12 mouse cellular contexts compared by ENCODE assay signal in the genomic region with DNA sequence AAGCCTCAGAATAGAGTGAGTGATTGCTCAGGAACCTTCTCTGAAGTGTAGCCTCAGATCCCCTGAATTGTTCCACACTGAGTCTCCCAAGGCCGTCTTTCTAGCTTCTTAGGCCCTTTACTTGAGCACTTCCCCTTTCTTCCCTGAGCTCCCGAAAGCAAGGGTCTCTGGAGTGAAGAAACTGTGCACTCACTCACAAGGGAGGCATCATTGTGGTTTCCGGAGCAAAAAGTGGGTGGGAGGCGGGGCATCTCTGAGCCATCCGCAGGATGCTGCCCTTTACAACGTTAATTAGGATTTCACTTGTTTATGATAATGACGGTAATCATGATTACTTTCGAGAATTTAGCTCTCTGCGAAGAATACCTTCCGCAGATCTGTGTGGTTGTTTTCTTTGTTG. TPM values are rescaled to one million over a fixed set of nuclear protein-coding genes. Genes with fewer than 3 reads are reported as not detected.
A peak's percentile ranks its signal among the peaks of the same experiment; 100 is the strongest.
DNase-seq lines count a peak whose midpoint lies in the region; ATAC-seq and TF ChIP-seq lines count a peak whose summit lies in the region.
"Had no signal": no experiment of that assay in that cellular context is flagged by ENCODE, and none has a peak within 500 bp of the region (broad histone marks: within the 10 kb centered on the region; RNA-seq: fewer than 3 reads in every experiment).

No protein-coding gene starts in this region.

- H3K4me2 ChIP-seq in forebrain, embryonic 12.5 days = peak overlapping the region; percentile 22
- no peak overlapping the region for H3K4me2 ChIP-seq in forebrain, postnatal 0 days (ENCODE audit: low read depth)
- H3K4me2 ChIP-seq in midbrain, embryonic 12.5 days (replicated peaks) = 0 out of 2 replicates have a peak overlapping the region, but pooled peaks have one; percentile 7
- H3K4me2 ChIP-seq in midbrain, postnatal 0 days (ENCODE audit: low read depth, low read length, poor library complexity, severe bottlenecking) = no peak overlapping the region; the same call in 1 of the 2 replicates
- H3K4me2 ChIP-seq in midbrain, embryonic 15.5 days = peak overlapping the region; percentile 23
- H3K4me2 ChIP-seq: stomach, embryonic 15.5 days had no signal

- peaks cover 13% of the 10 kb centered on the region for H3K4me1 ChIP-seq in forebrain, embryonic 12.5 days
- 0 out of 2 replicates have a peak, but pooled peaks cover 8% of the 10 kb centered on the region for H3K4me1 ChIP-seq in forebrain, postnatal 0 days (ENCODE audit: insufficient read depth)
- no peaks in the 10 kb centered on the region for H3K4me1 ChIP-seq in midbrain, embryonic 12.5 days
- 0 out of 2 replicates have a peak, but pooled peaks cover 3% of the 10 kb centered on the region for H3K4me1 ChIP-seq in midbrain, postnatal 0 days (ENCODE audit: insufficient read depth, low read length)
- peaks cover 19% of the 10 kb centered on the region for H3K4me1 ChIP-seq in hindbrain, embryonic 10.5 days (replicated peaks)
- peaks cover 15% of the 10 kb centered on the region for H3K4me1 ChIP-seq in midbrain, embryonic 15.5 days
- H3K4me1 ChIP-seq: stomach, embryonic 15.5 days had no signal

- peaks cover 17% of the 10 kb centered on the region for H3K27me3 ChIP-seq in forebrain, embryonic 12.5 days
- 0 out of 2 replicates have a peak, but pooled peaks cover 4% of the 10 kb centered on the region for H3K27me3 ChIP-seq in forebrain, postnatal 0 days (ENCODE audit: insufficient read depth, low read length)
- H3K27me3 ChIP-seq in midbrain, embryonic 12.5 days = peaks cover 18% of the 10 kb centered on the region; the same call in 1 of the 2 replicates
- no peaks in the 10 kb centered on the region for H3K27me3 ChIP-seq in midbrain, postnatal 0 days (ENCODE audit: insufficient read depth, low read length)
- peaks cover 45% of the 10 kb centered on the region for H3K27me3 ChIP-seq in hindbrain, embryonic 10.5 days (ENCODE audit: insufficient read depth, poor library complexity, severe bottlenecking)
- 0 out of 2 replicates have a peak, but pooled peaks cover 7% of the 10 kb centered on the region for H3K27me3 ChIP-seq in midbrain, embryonic 15.5 days (replicated peaks)

- intact Hi-C loops in gastrocnemius, postnatal 14 days (cut with DNase I; ENCODE audit: low total_unique reads) = no loop called here

- no peak overlapping the region for H3K4me3 ChIP-seq in forebrain, embryonic 12.5 days (replicated peaks)
- no peak overlapping the region for H3K4me3 ChIP-seq in forebrain, postnatal 0 days (ENCODE audit: low read depth, low read length)
- H3K4me3 ChIP-seq in midbrain, embryonic 12.5 days = no peak overlapping the region
- H3K4me3 ChIP-seq in midbrain, postnatal 0 days (ENCODE audit: low read depth, low read length) = no peak overlapping the region
- H3K4me3 ChIP-seq in hindbrain, embryonic 10.5 days = 0 out of 2 replicates have a peak overlapping the region, but pooled peaks have one; percentile 3
- H3K4me3 ChIP-seq in midbrain, embryonic 15.5 days = no peak overlapping the region
- H3K4me3 ChIP-seq: erythroblast, embryonic 14.5 days; heart, adult 2 months; stomach, embryonic 15.5 days had no signal

- no peak for DNase-seq in forebrain, postnatal 0 days
- no peak for DNase-seq in midbrain, postnatal 0 days (ENCODE audit: low spot score)
- DNase-seq in hindbrain, embryonic 10.5 days (ENCODE audit: low spot score) = no peak
- no peak for DNase-seq in testis, postnatal 10 days (ENCODE audit: low spot score)
- no peak for DNase-seq in gastrocnemius, postnatal 14 days
- DNase-seq: heart, adult 2 months; kidney, postnatal 25 days had no signal

- H3K27ac ChIP-seq in forebrain, embryonic 12.5 days = no peak overlapping the region
- no peak overlapping the region for H3K27ac ChIP-seq in forebrain, postnatal 0 days (ENCODE audit: low read depth, low read length)
- H3K27ac ChIP-seq in midbrain, embryonic 12.5 days (replicated peaks) = no peak overlapping the region
- no peak overlapping the region for H3K27ac ChIP-seq in midbrain, postnatal 0 days (ENCODE audit: low read depth, low read length)
- no peak overlapping the region for H3K27ac ChIP-seq in hindbrain, embryonic 10.5 days
- H3K27ac ChIP-seq in midbrain, embryonic 15.5 days = no peak overlapping the region
- H3K27ac ChIP-seq: heart, adult 2 months; stomach, embryonic 15.5 days had no signal

- ATAC-seq in forebrain, embryonic 12.5 days (ENCODE audit: low FRiP score) = no peak
- ATAC-seq in forebrain, postnatal 0 days = no peak
- ATAC-seq in midbrain, embryonic 12.5 days (ENCODE audit: low FRiP score, low read depth) = no peak
- ATAC-seq in midbrain, postnatal 0 days (ENCODE audit: low FRiP score) = no peak
- ATAC-seq in midbrain, embryonic 15.5 days (replicated peaks) = no peak

- no peaks in the 10 kb centered on the region for H3K36me3 ChIP-seq in forebrain, embryonic 12.5 days (replicated peaks)
- no peaks in the 10 kb centered on the region for H3K36me3 ChIP-seq in forebrain, postnatal 0 days (ENCODE audit: insufficient read depth)
- H3K36me3 ChIP-seq in midbrain, embryonic 12.5 days = no peaks in the 10 kb centered on the region
- H3K36me3 ChIP-seq in midbrain, postnatal 0 days (ENCODE audit: insufficient read depth, low read length) = no peaks in the 10 kb centered on the region
- H3K36me3 ChIP-seq in hindbrain, embryonic 10.5 days = no peaks in the 10 kb centered on the region
- no peaks in the 10 kb centered on the region for H3K36me3 ChIP-seq in midbrain, embryonic 15.5 days (replicated peaks)
- H3K36me3 ChIP-seq: stomach, embryonic 15.5 days had no signal

- no peak for TF ChIP-seq CTCF in forebrain, postnatal 0 days (IDR thresholded peaks at IDR 0.05; ENCODE audit: low read depth)
- no peak for TF ChIP-seq CTCF in midbrain, postnatal 0 days (IDR thresholded peaks at IDR 0.05)

- no peak overlapping the region for H3K9ac ChIP-seq in forebrain, embryonic 12.5 days
- no peak overlapping the region for H3K9ac ChIP-seq in forebrain, postnatal 0 days
- H3K9ac ChIP-seq in midbrain, embryonic 12.5 days (replicated peaks) = no peak overlapping the region
- no peak overlapping the region for H3K9ac ChIP-seq in midbrain, postnatal 0 days (replicated peaks; ENCODE audit: low read length, poor library complexity, severe bottlenecking)
- H3K9ac ChIP-seq in midbrain, embryonic 15.5 days = no peak overlapping the region
- H3K9ac ChIP-seq: stomach, embryonic 15.5 days had no signal

- WGBS in forebrain, embryonic 12.5 days = 14% methylated on average over 10 of the region's 10 CpGs
- 22% methylated on average over 10 of the region's 10 CpGs for WGBS in forebrain, postnatal 0 days
- 14% methylated on average over 10 of the region's 10 CpGs for WGBS in midbrain, embryonic 12.5 days
- WGBS in midbrain, postnatal 0 days = 11% methylated on average over 10 of the region's 10 CpGs
- 8% methylated on average over 10 of the region's 10 CpGs for WGBS in hindbrain, embryonic 10.5 days
- WGBS in midbrain, embryonic 15.5 days = 10% methylated on average over 10 of the region's 10 CpGs

- no peaks in the 10 kb centered on the region for H3K9me3 ChIP-seq in forebrain, embryonic 12.5 days
- no peaks in the 10 kb centered on the region for H3K9me3 ChIP-seq in forebrain, postnatal 0 days (ENCODE audit: low read length)
- no peaks in the 10 kb centered on the region for H3K9me3 ChIP-seq in midbrain, embryonic 12.5 days
- H3K9me3 ChIP-seq in midbrain, postnatal 0 days (ENCODE audit: low read length) = no peaks in the 10 kb centered on the region
- H3K9me3 ChIP-seq in hindbrain, embryonic 10.5 days = no peaks in the 10 kb centered on the region
- H3K9me3 ChIP-seq in midbrain, embryonic 15.5 days = no peaks in the 10 kb centered on the region
- H3K9me3 ChIP-seq: stomach, embryonic 15.5 days had no signal

RNA-seq across cellular contexts. Expression of gene Shisa6, which starts 41.6 kb away (rescaled TPM):
- 0.66 and 0.92 TPM in 2 replicates for polyA plus RNA-seq in forebrain, embryonic 12.5 days (2016; fragmentation: Nextera tagmentation; extraction: Ambion mirVana)
- 7.0 and 10.0 TPM in 2 replicates for total RNA-seq in forebrain, postnatal 0 days (2014; rRNA removed)
- polyA plus RNA-seq in forebrain, postnatal 0 days (2015; fragmentation: Nextera tagmentation; extraction: Ambion mirVana) = 2.4 and 4.0 TPM in 2 replicates
- polyA plus RNA-seq in midbrain, embryonic 12.5 days (2016; fragmentation: Nextera tagmentation; extraction: Ambion mirVana) = 0.81 and 1.7 TPM in 2 replicates
- 8.0 and 8.6 TPM in 2 replicates for total RNA-seq in midbrain, postnatal 0 days (2014; rRNA removed)
- 2.1 and 2.5 TPM in 2 replicates for polyA plus RNA-seq in midbrain, postnatal 0 days (2015; fragmentation: Nextera tagmentation; extraction: Ambion mirVana)
- 0.52 and 1.2 TPM in 2 replicates for polyA plus RNA-seq in hindbrain, embryonic 10.5 days (2016; fragmentation: Nextera tagmentation; extraction: Ambion mirVana)
- polyA plus RNA-seq in midbrain, embryonic 15.5 days (2015; fragmentation: Nextera tagmentation; extraction: Ambion mirVana) = 2.7 and 2.9 TPM in 2 replicates
- total RNA-seq in gastrocnemius, postnatal 14 days (2021) = under 1 TPM; 0.13 to 0.76 TPM
- polyA plus RNA-seq: erythroblast, embryonic 14.5 days had no signal

Comparison
In these comparisons a context has a peak if more than half of its experiments do, and no peak if none do; other contexts are left out.
1. H3K4me2 ChIP-seq: peak in forebrain, embryonic 12.5 days (single experiment), midbrain, embryonic 12.5 days (single experiment) and midbrain, embryonic 15.5 days (single experiment); none in forebrain, postnatal 0 days (single experiment) and midbrain, postnatal 0 days (single experiment).